Mouse (Mus musculus) kidney, adult 10 weeks (tissue): Measurements from ENCODE around the gene Myoc. TPM values are rescaled to one million over a fixed set of nuclear protein-coding genes. Genes with fewer than 3 reads are reported as not detected.

Source experiments
- polyA plus RNA-seq: library from polyadenylated mRNA; stranded (reverse); fragments of 350-450 nt; fragmentation: Illumina TruSeq; extraction: RNeasy Lipid Tissue Mini Kit (QIAGEN cat#74804); gene quantifications from one replicate; pipeline ENCODE4 v1.2.3, GENCODE M21; 2014; ENCODE audit warnings: low read depth, low replicate concordance

Myoc gene
- 0.20 TPM for polyA plus RNA-seq

GRCm38 (mm10) chr1:162639051-162639750 lies at the start of gene Myoc:
TSS of gene Myoc (plus strand) at chr1:162639155.

GRCm38 (mm10) chr1:162658119-162658518 lies 19.2 kb downstream of the Myoc start, which contains the start of gene Myocos:
TSS of gene Myocos (minus strand) at chr1:162658219.

Other genes with a start within 250 kb of the Myoc start
- gene Dnm3, start 161.1 kb upstream of the Myoc start, polyA plus RNA-seq = 17.5 TPM
- gene Mettl13, start 90.6 kb upstream of the Myoc start, polyA plus RNA-seq = 1.7 TPM
- 117 TPM for gene Vamp4, start 68.6 kb upstream of the Myoc start, polyA plus RNA-seq
- gene Myocos, start 19.1 kb downstream of the Myoc start, polyA plus RNA-seq = not detected
- gene Prrc2c, start 101.4 kb downstream of the Myoc start, polyA plus RNA-seq = 35.7 TPM
- 81.0 TPM for gene Fmo4, start 174.8 kb downstream of the Myoc start, polyA plus RNA-seq
- gene Fmo1, start 227.5 kb downstream of the Myoc start, polyA plus RNA-seq = 2,496 TPM